Comparison of ENCODE assay signal across 35 mouse cellular contexts in genomic region chr6:58279661-58280060, GRCm38 (mm10). TPM values are rescaled to one million over a fixed set of nuclear protein-coding genes. Genes with fewer than 3 reads are reported as not detected.
"Had no signal": no experiment of that assay in that cellular context is flagged by ENCODE, and none has a peak within 500 bp of the region (broad histone marks: within the 10 kb centered on the region; RNA-seq: fewer than 3 reads in every experiment).

No protein-coding gene starts in this region.

RNA-seq across cellular contexts. Expression of gene Vmn1r28, which starts 17.8 kb away (rescaled TPM):
- total RNA-seq: gastrocnemius, adult 2 months; gastrocnemius, postnatal 10 days; gastrocnemius, postnatal 25 days; gastrocnemius, postnatal 4 days; granulocyte monocyte progenitor cell, adult 5-6 weeks; heart, adult 18-20 months; heart, adult 8-10 months; heart, postnatal 10 days; heart, postnatal 25 days; heart, postnatal 4 days; layer of hippocampus, adult 2 months; layer of hippocampus, postnatal 10 days; layer of hippocampus, postnatal 25 days; left cerebral cortex, adult 2 months; left cerebral cortex, postnatal 14 days; left cerebral cortex, postnatal 36 days had no signal
- polyA plus RNA-seq: heart, embryonic 10.5 days; heart, embryonic 12.5 days; heart, embryonic 14.5 days; heart, embryonic 16.5 days; hindbrain, embryonic 10.5 days; hindbrain, embryonic 12.5 days; hindbrain, embryonic 14.5 days; hindbrain, embryonic 16.5 days; intestine, embryonic 15.5 days; intestine, postnatal 0 days; kidney, embryonic 14.5 days; kidney, embryonic 16.5 days; limb, embryonic 10.5 days; limb, embryonic 12.5 days; limb, embryonic 14.5 days; liver, embryonic 11.5 days; liver, embryonic 13.5 days; liver, embryonic 15.5 days had no signal

RNA-seq across cellular contexts. Expression of gene Vmn1r29, which starts 21.7 kb away (rescaled TPM):
- total RNA-seq: gastrocnemius, adult 2 months; gastrocnemius, postnatal 10 days; gastrocnemius, postnatal 25 days; gastrocnemius, postnatal 4 days; granulocyte monocyte progenitor cell, adult 5-6 weeks; heart, adult 18-20 months; heart, adult 8-10 months; heart, postnatal 10 days; heart, postnatal 25 days; heart, postnatal 4 days; layer of hippocampus, adult 2 months; layer of hippocampus, postnatal 10 days; layer of hippocampus, postnatal 25 days; left cerebral cortex, adult 2 months; left cerebral cortex, postnatal 14 days; left cerebral cortex, postnatal 36 days had no signal
- polyA plus RNA-seq: heart, embryonic 10.5 days; heart, embryonic 12.5 days; heart, embryonic 14.5 days; heart, embryonic 16.5 days; hindbrain, embryonic 10.5 days; hindbrain, embryonic 12.5 days; hindbrain, embryonic 14.5 days; hindbrain, embryonic 16.5 days; inflammation-experienced regulatory T-cells, adult 6 months; intestine, embryonic 15.5 days; intestine, postnatal 0 days; kidney, embryonic 14.5 days; kidney, embryonic 16.5 days; limb, embryonic 10.5 days; limb, embryonic 12.5 days; limb, embryonic 14.5 days; liver, embryonic 11.5 days; liver, embryonic 13.5 days; liver, embryonic 15.5 days had no signal
